ENCODE assay signal across 35 mouse cellular contexts in genomic region chr2:54379279-54379678, GRCm38 (mm10). TPM values are rescaled to one million over a fixed set of nuclear protein-coding genes. Genes with fewer than 3 reads are reported as not detected.
DNase-seq lines count a peak whose midpoint lies in the region; ATAC-seq and TF ChIP-seq lines count a peak whose summit lies in the region.
"Had no signal": no experiment of that assay in that cellular context is flagged by ENCODE, and none has a peak within 500 bp of the region (broad histone marks: within the 10 kb centered on the region; RNA-seq: fewer than 3 reads in every experiment).

No protein-coding gene starts in this region.

- no peak overlapping the region for H3K9ac ChIP-seq in forebrain, embryonic 15.5 days (replicated peaks)
- no peak overlapping the region for H3K9ac ChIP-seq in forebrain, embryonic 11.5 days (ENCODE audit: low read length)
- H3K9ac ChIP-seq in forebrain, postnatal 0 days = no peak overlapping the region
- H3K9ac ChIP-seq: embryonic facial prominence, embryonic 13.5 days; heart, embryonic 13.5 days; hindbrain, embryonic 14.5 days had no signal

- no peak overlapping the region for H3K27ac ChIP-seq in forebrain, embryonic 15.5 days (replicated peaks)
- no peak overlapping the region for H3K27ac ChIP-seq in forebrain, embryonic 11.5 days (ENCODE audit: low read depth, low read length)
- no peak overlapping the region for H3K27ac ChIP-seq in forebrain, postnatal 0 days (ENCODE audit: low read depth, low read length)
- H3K27ac ChIP-seq: embryonic facial prominence, embryonic 10.5 days; embryonic facial prominence, embryonic 13.5 days; heart, adult 2 months; heart, embryonic 10.5 days; heart, embryonic 13.5 days; hindbrain, embryonic 14.5 days; hindbrain, postnatal 0 days had no signal

- ATAC-seq in forebrain, embryonic 15.5 days (replicated peaks) = 0 out of 2 replicates have a peak, but pooled peaks have one; percentile 66
- no peak for ATAC-seq in forebrain, embryonic 11.5 days (replicated peaks; ENCODE audit: low FRiP score)
- peak; percentile 56 for ATAC-seq in forebrain, postnatal 0 days
- ATAC-seq: activated CD4-positive, CD25-positive, alpha-beta regulatory T cell, adult 4 months; CD4-positive, CD25-positive, alpha-beta regulatory T cell, adult 4 months; hindbrain, postnatal 0 days; inflammation-experienced regulatory T-cells, adult 6 months; intestine, embryonic 16.5 days had no signal

- H3K4me1 ChIP-seq in forebrain, embryonic 15.5 days = peaks cover 5% of the 10 kb centered on the region; the same call in 1 of the 2 replicates
- H3K4me1 ChIP-seq in forebrain, embryonic 11.5 days (replicated peaks; ENCODE audit: control insufficient read depth, insufficient read depth, low read length) = no peaks in the 10 kb centered on the region
- H3K4me1 ChIP-seq in forebrain, postnatal 0 days (ENCODE audit: insufficient read depth) = no peaks in the 10 kb centered on the region
- H3K4me1 ChIP-seq: embryonic facial prominence, embryonic 10.5 days; embryonic facial prominence, embryonic 13.5 days; heart, embryonic 10.5 days; heart, embryonic 13.5 days had no signal

- H3K4me2 ChIP-seq in forebrain, embryonic 15.5 days (replicated peaks) = no peak overlapping the region
- H3K4me2 ChIP-seq in forebrain, embryonic 11.5 days (ENCODE audit: low read depth, low read length, severe bottlenecking) = no peak overlapping the region
- H3K4me2 ChIP-seq in forebrain, postnatal 0 days (ENCODE audit: low read depth) = no peak overlapping the region
- H3K4me2 ChIP-seq: embryonic facial prominence, embryonic 13.5 days; heart, embryonic 13.5 days; hindbrain, embryonic 14.5 days had no signal

- no peaks in the 10 kb centered on the region for H3K9me3 ChIP-seq in forebrain, embryonic 15.5 days
- H3K9me3 ChIP-seq in forebrain, embryonic 11.5 days (ENCODE audit: control insufficient read depth, low read length) = no peaks in the 10 kb centered on the region
- no peaks in the 10 kb centered on the region for H3K9me3 ChIP-seq in forebrain, postnatal 0 days (ENCODE audit: low read length)
- H3K9me3 ChIP-seq: embryonic facial prominence, embryonic 10.5 days; embryonic facial prominence, embryonic 13.5 days; heart, embryonic 10.5 days; heart, embryonic 13.5 days had no signal

- no peak for DNase-seq in forebrain, embryonic 11.5 days (ENCODE audit: low spot score)
- peak; percentile 50 for DNase-seq in brain, embryonic 14.5 days (ENCODE audit: low read depth)
- DNase-seq in forebrain, postnatal 0 days = peak; percentile 3
- no peak for DNase-seq in T-cell, adult 2 months (ENCODE audit: low spot score)
- DNase-seq in lung, postnatal 10 days = no peak
- DNase-seq: adrenal gland, adult 8-10 months; adrenal gland, postnatal 25 days; cerebellum, adult 11-12 months; cerebellum, adult 8-10 months; cerebellum, postnatal 10 days; cerebellum, postnatal 36 days; embryo, embryonic 11 days; gastrocnemius, postnatal 10 days; gastrocnemius, postnatal 36 days; heart, adult 2 months; heart, postnatal 14 days; heart, postnatal 4 days; kidney, adult 18-20 months had no signal

- no peak for TF ChIP-seq POLR2A in brain, embryonic 14.5 days (IDR thresholded peaks at IDR 0.05; ENCODE audit: borderline replicate concordance, extremely low read depth, insufficient read depth, insufficient read length, poor library complexity, severe bottlenecking)

- H3K27me3 ChIP-seq in forebrain, embryonic 15.5 days = no peaks in the 10 kb centered on the region
- H3K27me3 ChIP-seq in forebrain, embryonic 11.5 days (ENCODE audit: control insufficient read depth, insufficient read depth, low read length) = no peaks in the 10 kb centered on the region
- H3K27me3 ChIP-seq in forebrain, postnatal 0 days (ENCODE audit: insufficient read depth, low read length) = no peaks in the 10 kb centered on the region
- H3K27me3 ChIP-seq: embryonic facial prominence, embryonic 13.5 days; heart, embryonic 13.5 days had no signal

- H3K36me3 ChIP-seq in forebrain, embryonic 15.5 days = no peaks in the 10 kb centered on the region
- no peaks in the 10 kb centered on the region for H3K36me3 ChIP-seq in forebrain, embryonic 11.5 days (ENCODE audit: control insufficient read depth, insufficient read depth, low read length)
- no peaks in the 10 kb centered on the region for H3K36me3 ChIP-seq in forebrain, postnatal 0 days (ENCODE audit: insufficient read depth)
- H3K36me3 ChIP-seq: embryonic facial prominence, embryonic 10.5 days; embryonic facial prominence, embryonic 13.5 days; heart, embryonic 10.5 days; heart, embryonic 13.5 days had no signal

- TF ChIP-seq CTCF in brain, embryonic 14.5 days (IDR thresholded peaks at IDR 0.05; ENCODE audit: borderline replicate concordance, extremely low read depth, insufficient read depth, insufficient read length) = no peak
- TF ChIP-seq CTCF in forebrain, postnatal 0 days (IDR thresholded peaks at IDR 0.05; ENCODE audit: low read depth) = no peak

- WGBS in forebrain, embryonic 15.5 days = 48% methylated on average over 2 of the region's 2 CpGs
- 88% methylated on average over 2 of the region's 2 CpGs for WGBS in forebrain, embryonic 11.5 days
- WGBS in forebrain, postnatal 0 days = 37% methylated on average over 2 of the region's 2 CpGs

- no peak overlapping the region for H3K4me3 ChIP-seq in forebrain, embryonic 15.5 days
- H3K4me3 ChIP-seq in forebrain, embryonic 11.5 days (ENCODE audit: low read depth, low read length) = no peak overlapping the region
- no peak overlapping the region for H3K4me3 ChIP-seq in forebrain, postnatal 0 days (ENCODE audit: low read depth, low read length)
- H3K4me3 ChIP-seq: embryonic facial prominence, embryonic 10.5 days; embryonic facial prominence, embryonic 13.5 days; erythroblast, embryonic 14.5 days; heart, adult 2 months; heart, embryonic 10.5 days; heart, embryonic 13.5 days had no signal

RNA-seq across cellular contexts. Expression of gene Galnt13, which starts 56.8 kb away (rescaled TPM):
- 2.8 and 3.4 TPM in 2 replicates for polyA plus RNA-seq in forebrain, embryonic 15.5 days (2015; fragmentation: Nextera tagmentation; extraction: Ambion mirVana)
- 1.3 and 1.7 TPM in 2 replicates for polyA plus RNA-seq in forebrain, embryonic 11.5 days (2014; fragmentation: Nextera tagmentation; extraction: Ambion mirVana)
- 1.4 and 3.2 TPM in 2 replicates for polyA plus RNA-seq in brain, embryonic 14.5 days (2012; rRNA removed)
- 11.8 and 16.4 TPM in 2 replicates for total RNA-seq in forebrain, postnatal 0 days (2014; rRNA removed)
- polyA plus RNA-seq in forebrain, postnatal 0 days (2015; fragmentation: Nextera tagmentation; extraction: Ambion mirVana) = 2.7 and 7.7 TPM in 2 replicates
- total RNA-seq: gastrocnemius, adult 18-20 months; gastrocnemius, postnatal 36 days; granulocyte monocyte progenitor cell, adult 5-6 weeks; heart, adult 2 months; heart, postnatal 14 days; heart, postnatal 4 days; MEL had no signal
- polyA plus RNA-seq: C2C12; CD4-positive, CD25-positive, alpha-beta regulatory T cell, adult 4 months; erythroblast, embryonic 14.5 days; heart, adult 2 months; heart, embryonic 13.5 days; heart, embryonic 16.5 days had no signal

Comparison
In these comparisons a context has a peak if more than half of its experiments do, and no peak if none do; other contexts are left out.
1. DNase-seq: peak in brain, embryonic 14.5 days (single experiment) and forebrain, postnatal 0 days (single experiment); none in forebrain, embryonic 11.5 days (single experiment), T-cell, adult 2 months (single experiment) and lung, postnatal 10 days (single experiment).